Mouse (Mus musculus): Measurements from ENCODE around the gene Cryga.

DNA sequence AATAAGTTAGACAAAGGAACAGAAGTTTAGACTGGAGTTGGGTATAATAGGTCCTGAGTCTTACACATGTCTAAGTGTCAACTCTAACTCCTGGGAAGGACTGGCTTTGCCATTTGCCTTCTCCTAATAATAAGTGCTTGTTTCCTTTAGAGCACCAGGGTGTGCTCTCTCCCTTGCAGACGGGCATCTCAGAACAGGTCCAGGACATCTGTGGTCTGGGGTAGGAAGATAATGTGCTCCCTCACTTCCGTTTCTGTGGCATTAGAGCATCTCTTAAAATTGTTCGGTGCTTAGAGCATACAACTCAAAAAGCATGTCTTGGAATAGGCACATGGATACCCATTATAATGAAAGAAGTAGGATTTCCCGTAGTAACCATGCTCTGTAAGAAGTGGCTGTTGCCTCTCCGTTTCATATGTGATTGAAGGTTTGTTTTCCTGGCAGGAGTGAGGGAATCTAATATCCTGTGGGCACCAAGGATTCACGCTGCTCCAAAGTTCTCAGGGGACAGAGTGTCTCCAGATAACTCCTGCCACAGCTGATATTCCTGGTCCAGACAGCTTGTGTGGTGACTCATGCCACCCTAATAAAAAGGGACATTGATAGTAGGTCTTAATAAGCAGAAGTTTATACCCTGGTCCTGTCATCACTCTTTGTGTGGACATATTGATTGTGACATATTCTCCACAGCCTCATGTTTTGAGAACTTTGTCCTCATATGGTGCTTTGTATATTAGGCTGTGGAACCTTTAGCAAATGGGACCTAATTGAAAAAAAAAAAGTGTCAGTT lies 14.4 kb downstream of the Cryga start:
- TF ChIP-seq GATA1 (IDR thresholded peaks at IDR 0.05; ENCODE audit: borderline replicate concordance, low read length) = no peak
- no peak for TF ChIP-seq FLI1 (IDR thresholded peaks at IDR 0.05; ENCODE audit: low read length)
